Mouse (Mus musculus) cortical plate, adult 2 months (tissue): ENCODE measurements around the gene Slc22a13.

Experiments used
- CTCF ChIP-seq: fragments of 200-500 bp; IDR thresholded peaks from 2 replicates; pipeline ENCODE4 v1.5.1; 2011; ENCODE audit warnings: mild to moderate bottlenecking, control low read depth, low read length; ENCODE audit not compliant: insufficient read depth; ENCODE audit errors: extremely low read depth
- POLR2A ChIP-seq: fragments of 200-500 bp; IDR thresholded peaks from 2 replicates; pipeline ENCODE4 v1.6.1; 2011; ENCODE audit warnings: mild to moderate bottlenecking, low read length, control low read depth; ENCODE audit not compliant: insufficient read depth; ENCODE audit errors: extremely low read depth

GRCm38 (mm10) chr9:119214601-119215000, 5.7 kb upstream of the Slc22a13 start:
- TF ChIP-seq CTCF (no peak), POLR2A (no peak)
